ENCODE assay signal across 10 mouse cellular contexts in the genomic region with DNA sequence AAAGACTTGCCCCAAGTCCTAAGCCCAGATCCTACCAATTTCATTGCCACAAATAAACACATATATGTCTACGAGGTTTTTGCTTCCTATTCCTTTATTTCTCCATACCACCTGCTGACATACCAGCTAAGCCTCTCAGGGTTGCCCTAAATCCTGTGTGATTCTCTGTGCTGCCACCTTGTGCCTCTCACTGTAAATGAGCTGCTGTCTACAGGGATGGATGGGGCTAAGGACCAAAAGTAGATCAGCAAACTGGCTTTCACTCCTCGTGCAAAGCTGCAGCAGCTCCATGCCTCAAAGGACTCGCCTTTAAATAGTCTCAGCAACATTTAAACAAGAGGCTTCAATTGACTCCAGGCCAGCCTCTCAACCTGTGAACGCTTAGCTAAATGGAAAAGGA. TPM values are rescaled to one million over a fixed set of nuclear protein-coding genes. Genes with fewer than 3 reads are reported as not detected.
A peak's percentile ranks its signal among the peaks of the same experiment; 100 is the strongest.
DNase-seq lines count a peak whose midpoint lies in the region; ATAC-seq and TF ChIP-seq lines count a peak whose summit lies in the region.
"Had no signal": no experiment of that assay in that cellular context is flagged by ENCODE, and none has a peak within 500 bp of the region (broad histone marks: within the 10 kb centered on the region; RNA-seq: fewer than 3 reads in every experiment).

No protein-coding gene starts in this region.

- no peaks in the 10 kb centered on the region for H3K36me3 ChIP-seq in liver, embryonic 14.5 days (replicated peaks; ENCODE audit: control insufficient read depth, insufficient read depth, low read depth)
- no peaks in the 10 kb centered on the region for H3K36me3 ChIP-seq in heart, embryonic 11.5 days (ENCODE audit: control insufficient read depth, insufficient read depth, low read length)
- H3K36me3 ChIP-seq: embryonic facial prominence, embryonic 13.5 days; limb, embryonic 13.5 days had no signal

- DNase-seq in liver, embryonic 14.5 days (ENCODE audit: low read depth in 3 of 3, low spot score in 3 of 3): no peak
- DNase-seq in liver (no peak), R1 (ENCODE audit: low read depth, low spot score) (peak; percentile 75)
- peak; percentile 87 for DNase-seq in retina, adult 2 months (ENCODE audit: low read depth, low spot score)
- DNase-seq in urinary bladder, postnatal 36 days (ENCODE audit: low spot score in 2 of 2): no peak
- DNase-seq in urinary bladder, adult 18-20 months (ENCODE audit: low spot score in 2 of 2): no peak

- H3K4me1 ChIP-seq in liver, embryonic 14.5 days (replicated peaks; ENCODE audit: control insufficient read depth in 2 of 2, insufficient read depth in 2 of 2, low read length in 1 of 2): peaks cover 0 to 4% of the 10 kb centered on the region in 2 experiments; a peak in 1 of 4 replicates
- no peaks in the 10 kb centered on the region for H3K4me1 ChIP-seq in embryonic fibroblast, embryonic 13.5 days (ENCODE audit: control insufficient read depth, insufficient read depth, low read length)
- H3K4me1 ChIP-seq in heart, embryonic 11.5 days (ENCODE audit: control insufficient read depth, insufficient read depth, low read length): peaks cover 3% of the 10 kb centered on the region; the same call in 1 of the 2 replicates
- H3K4me1 ChIP-seq: limb, embryonic 13.5 days had no signal

- H3K4me2 ChIP-seq in liver, embryonic 14.5 days (ENCODE audit: low read depth): no peak overlapping the region
- no peak overlapping the region for H3K4me2 ChIP-seq in heart, embryonic 11.5 days
- H3K4me2 ChIP-seq: embryonic facial prominence, embryonic 13.5 days; limb, embryonic 13.5 days had no signal

- H3K27me3 ChIP-seq in liver, embryonic 14.5 days (ENCODE audit: control insufficient read depth, insufficient read depth, low read length): peaks cover 6% of the 10 kb centered on the region
- peaks cover 15% of the 10 kb centered on the region for H3K27me3 ChIP-seq in heart, embryonic 11.5 days (ENCODE audit: control insufficient read depth, insufficient read depth, low read length)

- H3K9me3 ChIP-seq in liver, embryonic 14.5 days (ENCODE audit: control insufficient read depth, low read length): no peaks in the 10 kb centered on the region
- H3K9me3 ChIP-seq in heart, embryonic 11.5 days (replicated peaks; ENCODE audit: control insufficient read depth, low read length): no peaks in the 10 kb centered on the region
- H3K9me3 ChIP-seq: embryonic facial prominence, embryonic 13.5 days; limb, embryonic 13.5 days had no signal

- no peak for ATAC-seq in liver, embryonic 14.5 days (ENCODE audit: insufficient read depth)
- ATAC-seq in heart, embryonic 11.5 days (replicated peaks; ENCODE audit: insufficient number of reproducible peaks, low FRiP score, low TSS enrichment): no peak

- no peak for TF ChIP-seq EP300 in liver, embryonic 14.5 days (IDR thresholded peaks at IDR 0.05; ENCODE audit: low read depth)

- 24% methylated on average over 4 of the region's 4 CpGs for whole genome bisulfite sequencing in liver, embryonic 14.5 days (ENCODE audit: insufficient replicate concordance)
- 25% methylated on average over 4 of the region's 4 CpGs for WGBS in heart, embryonic 11.5 days (ENCODE audit: insufficient replicate concordance)

- H3K4me3 ChIP-seq in liver, embryonic 14.5 days (ENCODE audit: insufficient read depth in 1 of 2, low read depth in 2 of 2, low read length in 2 of 2): no peak overlapping the region
- H3K4me3 ChIP-seq in embryonic fibroblast, embryonic 13.5 days (ENCODE audit: insufficient read depth, low read length): no peak overlapping the region
- H3K4me3 ChIP-seq in heart, embryonic 11.5 days (ENCODE audit: low read depth, low read length): no peak overlapping the region
- H3K4me3 ChIP-seq: embryonic facial prominence, embryonic 13.5 days; limb, embryonic 13.5 days had no signal

- H3K9ac ChIP-seq in liver, embryonic 14.5 days (replicated peaks): no peak overlapping the region
- no peak overlapping the region for H3K9ac ChIP-seq in heart, embryonic 11.5 days (ENCODE audit: low read depth, low read length)
- H3K9ac ChIP-seq: embryonic facial prominence, embryonic 13.5 days; limb, embryonic 13.5 days had no signal

- peak; percentile 36; the same call in 1 of the 2 replicates for TF ChIP-seq CTCF in liver, embryonic 14.5 days (IDR thresholded peaks at IDR 0.05; ENCODE audit: low read depth)
- TF ChIP-seq CTCF in embryonic fibroblast, embryonic 13.5 days (IDR thresholded peaks at IDR 0.05; ENCODE audit: borderline replicate concordance, insufficient read depth, low read length): peak; percentile 45; the same call in 1 of the 2 replicates

- H3K27ac ChIP-seq in liver, embryonic 14.5 days: no peak overlapping the region
- H3K27ac ChIP-seq in embryonic fibroblast, embryonic 13.5 days (ENCODE audit: insufficient read depth, low read length): no peak overlapping the region
- no peak overlapping the region for H3K27ac ChIP-seq in heart, embryonic 11.5 days (ENCODE audit: low read depth, low read length)
- H3K27ac ChIP-seq: embryonic facial prominence, embryonic 13.5 days; limb, embryonic 13.5 days had no signal

- TF ChIP-seq POLR2A in embryonic fibroblast, embryonic 13.5 days (IDR thresholded peaks at IDR 0.05; ENCODE audit: low read depth, low read length): no peak

RNA-seq across cellular contexts. Expression of gene Mreg, which starts 7.9 kb away (rescaled TPM):
- polyA plus RNA-seq in liver, embryonic 14.5 days (2012; rRNA removed): 1.9 and 2.9 TPM in 2 replicates
- polyA plus RNA-seq in liver, embryonic 14.5 days (2014; fragmentation: Nextera tagmentation; extraction: Ambion mirVana): 6.4 and 7.4 TPM in 2 replicates
- 0.67 and 0.85 TPM in 2 replicates for polyA plus RNA-seq in embryonic fibroblast, embryonic 13.5 days (2011; ENCODE audit: insufficient read length, low read depth, missing spikeins)
- 4.8 and 4.9 TPM in 2 replicates for polyA plus RNA-seq in heart, embryonic 11.5 days (2014; fragmentation: Nextera tagmentation; extraction: Ambion mirVana)

Comparison
In these comparisons a context has a peak if more than half of its experiments do, and no peak if none do; other contexts are left out.
1. DNase-seq: peak in R1 (single experiment) and retina, adult 2 months (single experiment); none in liver, embryonic 14.5 days (0 of 3), liver (single experiment), urinary bladder, postnatal 36 days (0 of 2) and urinary bladder, adult 18-20 months (0 of 2).